Mouse (Mus musculus): Measurements from ENCODE around the gene Brinp1. TPM values are rescaled to one million over a fixed set of nuclear protein-coding genes. Genes with fewer than 3 reads are reported as not detected.

Gene Brinp1
- not detected in 2 replicates for polyA plus RNA-seq (2012)

DNA sequence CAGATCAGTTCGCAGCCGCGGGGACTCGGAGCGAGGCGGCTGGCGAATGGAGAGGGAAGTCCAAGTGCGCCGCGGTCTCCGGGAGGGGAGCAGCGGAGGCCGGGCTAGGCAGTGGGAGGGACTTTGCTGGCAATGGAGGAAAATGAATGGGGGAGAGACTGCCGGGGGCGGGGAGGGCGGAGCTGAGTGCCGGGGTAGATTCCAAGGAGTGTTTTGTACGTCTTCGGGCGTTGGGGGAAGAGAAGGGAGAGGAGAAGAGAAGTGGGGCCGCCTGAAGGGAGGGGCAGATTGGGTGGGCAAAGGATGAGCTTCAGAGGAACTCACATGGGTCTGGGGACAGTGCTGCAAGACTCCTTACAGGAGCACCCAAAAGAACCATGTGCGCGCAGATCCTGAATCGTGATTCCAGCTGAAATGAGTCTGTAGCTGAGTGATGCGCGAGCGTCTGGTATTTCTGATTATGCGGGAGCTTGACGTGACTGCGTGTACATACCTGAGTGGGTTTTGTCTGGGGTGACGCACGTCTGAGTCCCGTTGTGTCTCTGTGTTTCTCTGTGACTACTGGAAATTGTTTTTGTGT is at the start of gene Brinp1:
Brinp1 (minus strand) TSS at position 76 of the 580 bp plus-strand sequence.
- TF ChIP-seq GATA1 (IDR thresholded peaks at IDR 0.05; ENCODE audit: low read length), result no peak

DNA sequence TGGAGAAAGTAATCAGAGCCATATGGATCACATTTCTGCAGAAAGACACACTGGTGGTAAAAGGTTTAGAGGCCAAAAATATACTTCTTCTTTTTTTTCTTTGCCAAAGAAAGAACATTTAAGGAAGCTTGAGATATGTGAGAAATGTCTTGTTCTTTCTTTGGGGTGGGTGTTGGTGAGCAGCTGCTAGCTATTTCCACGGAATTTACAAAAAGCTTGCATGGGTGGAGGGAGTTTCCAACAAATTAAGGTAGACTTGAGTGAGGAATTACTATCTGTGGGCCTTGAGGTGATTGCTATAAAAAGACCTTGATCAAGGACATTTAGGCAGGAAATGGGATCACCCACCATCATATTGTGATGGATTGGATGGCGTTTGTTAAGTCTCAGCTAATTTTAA is 3.1 kb upstream of the Brinp1 start:
- no peak for TF ChIP-seq GATA1 (IDR thresholded peaks at IDR 0.05; ENCODE audit: low read length)

DNA sequence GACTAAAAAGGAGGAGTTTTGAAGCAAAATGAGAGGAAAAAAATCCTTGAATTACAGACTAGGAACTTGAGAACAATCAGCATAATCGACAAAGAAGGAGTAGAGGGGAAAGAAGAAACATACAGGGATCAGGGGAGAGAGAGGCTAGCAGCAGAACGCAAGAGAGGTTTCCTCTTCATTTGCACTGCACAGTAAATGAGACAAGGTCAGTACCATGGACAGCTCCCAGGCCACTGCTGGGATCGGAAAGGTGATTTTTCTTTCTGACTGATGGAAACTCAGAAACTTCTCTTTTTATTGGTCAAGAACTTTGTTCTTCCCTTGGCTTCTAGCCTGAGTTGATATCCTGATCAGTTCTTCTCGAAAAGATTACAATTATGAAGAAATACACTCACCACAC is 1.4 kb upstream of the Brinp1 start:
- no peak for TF ChIP-seq GATA1 (IDR thresholded peaks at IDR 0.05; ENCODE audit: low read length)

DNA sequence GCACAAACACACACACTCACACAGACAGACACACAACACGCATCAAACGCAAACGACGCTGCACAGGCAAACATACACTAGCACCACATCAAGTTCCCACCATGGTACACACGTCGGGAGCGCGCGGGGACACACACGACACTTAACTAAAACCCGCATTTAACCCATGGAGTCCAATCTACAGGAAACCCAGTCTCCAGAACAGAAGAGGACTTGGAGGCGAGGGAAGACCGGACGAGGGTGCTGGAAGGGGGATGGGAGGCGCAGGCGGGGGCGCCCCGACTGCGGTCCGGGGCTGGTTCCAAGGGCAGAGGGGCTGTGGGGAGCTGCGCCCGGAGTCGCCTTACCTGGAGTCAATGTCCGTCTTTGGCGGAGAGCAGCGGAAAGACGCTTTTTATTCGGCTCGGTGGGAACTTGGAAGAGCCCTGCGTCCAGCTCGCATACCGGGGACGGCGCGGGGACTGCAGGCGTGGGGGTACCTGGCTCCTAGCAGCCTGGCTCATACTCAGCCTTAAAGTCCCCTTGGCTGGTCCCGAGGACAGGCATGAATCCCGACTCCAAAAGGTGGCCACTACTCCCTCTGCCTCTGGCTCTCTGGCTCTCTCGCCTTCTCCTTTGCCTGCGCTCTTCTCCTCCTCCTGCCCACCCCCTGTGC is 403 bp downstream of the Brinp1 start:
- TF ChIP-seq GATA1 (IDR thresholded peaks at IDR 0.05; ENCODE audit: low read length), result no peak

DNA sequence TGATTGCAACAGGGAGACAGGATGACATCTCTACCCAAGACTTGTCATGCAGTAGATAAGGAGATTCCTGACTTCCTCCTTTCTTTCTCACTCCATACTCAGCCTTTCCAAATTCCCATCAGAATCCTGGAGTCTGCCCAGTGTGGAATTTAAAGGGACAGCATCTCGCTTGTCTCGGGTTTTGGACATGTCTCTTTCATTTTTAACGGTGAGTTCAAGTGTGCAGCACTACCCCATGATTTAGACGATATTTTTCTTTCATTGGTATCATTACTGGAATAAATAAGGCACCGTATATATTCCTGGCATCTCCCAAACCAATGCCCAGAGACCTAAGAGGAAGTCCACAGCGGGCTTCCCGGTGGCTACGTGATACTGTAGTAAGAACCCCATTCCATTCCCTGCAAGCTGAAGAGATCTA is 1.1 kb downstream of the Brinp1 start:
- no peak for TF ChIP-seq GATA1 (IDR thresholded peaks at IDR 0.05; ENCODE audit: low read length)

DNA sequence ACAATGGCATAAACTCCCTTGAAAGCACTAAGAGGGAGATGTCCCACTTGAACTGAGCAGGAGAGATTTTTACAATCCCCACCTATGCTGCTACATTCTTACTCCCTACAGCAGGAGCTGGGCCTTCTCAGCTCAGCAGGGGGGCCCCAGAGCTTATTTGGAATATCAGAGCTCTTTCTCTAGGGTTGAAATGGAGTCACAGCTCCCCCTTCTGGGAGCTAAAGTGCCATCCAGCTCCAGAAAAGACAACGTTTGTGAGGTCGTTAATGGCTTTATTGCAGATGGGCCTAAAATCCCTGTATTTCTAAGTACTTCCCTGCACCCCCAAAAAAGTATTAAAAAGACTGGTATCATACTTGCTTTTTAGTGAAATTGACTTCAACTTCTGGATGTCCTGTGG is 3.6 kb downstream of the Brinp1 start:
- no peak for TF ChIP-seq GATA1 (IDR thresholded peaks at IDR 0.05; ENCODE audit: low read length)

DNA sequence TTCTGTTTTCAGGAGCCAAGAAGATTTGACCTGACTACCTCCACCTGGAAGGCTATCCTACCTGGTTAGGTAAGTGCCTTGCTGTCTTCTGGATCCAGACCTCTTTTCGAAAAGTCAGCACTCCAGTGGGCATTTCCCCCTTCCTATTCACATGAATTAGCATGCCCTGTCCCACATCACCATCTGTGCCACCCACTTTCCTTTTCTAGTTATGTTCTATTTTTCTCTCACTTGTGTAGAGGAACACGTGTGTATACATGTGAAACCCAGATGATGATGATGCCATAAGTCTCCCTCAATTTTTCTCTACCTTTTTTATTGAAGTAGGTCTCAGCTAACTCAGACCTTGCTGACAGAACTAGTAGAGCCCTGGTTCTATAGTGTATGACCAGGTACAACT is 11.3 kb downstream of the Brinp1 start:
- no peak for TF ChIP-seq GATA1 (IDR thresholded peaks at IDR 0.05; ENCODE audit: low read length)

DNA sequence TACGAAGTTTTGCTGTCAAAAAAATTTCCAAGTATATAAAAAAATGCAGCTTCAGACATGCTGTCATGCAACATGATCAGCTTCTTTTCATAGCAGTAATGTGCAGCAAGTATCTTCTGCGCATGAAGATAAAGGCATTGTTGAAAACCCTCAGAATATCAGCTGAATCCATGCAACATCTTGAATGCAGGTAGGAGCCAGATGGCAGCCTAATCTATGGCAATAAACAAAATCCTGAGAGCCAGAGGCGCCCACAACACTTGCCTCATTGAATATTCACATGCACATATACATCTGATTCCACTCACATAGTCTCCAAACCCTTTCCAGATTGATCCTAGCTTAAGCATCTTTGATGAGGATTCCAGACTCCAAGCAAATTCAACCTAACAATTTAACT is 24.2 kb downstream of the Brinp1 start:
- no peak for TF ChIP-seq GATA1 (IDR thresholded peaks at IDR 0.05; ENCODE audit: low read length)

DNA sequence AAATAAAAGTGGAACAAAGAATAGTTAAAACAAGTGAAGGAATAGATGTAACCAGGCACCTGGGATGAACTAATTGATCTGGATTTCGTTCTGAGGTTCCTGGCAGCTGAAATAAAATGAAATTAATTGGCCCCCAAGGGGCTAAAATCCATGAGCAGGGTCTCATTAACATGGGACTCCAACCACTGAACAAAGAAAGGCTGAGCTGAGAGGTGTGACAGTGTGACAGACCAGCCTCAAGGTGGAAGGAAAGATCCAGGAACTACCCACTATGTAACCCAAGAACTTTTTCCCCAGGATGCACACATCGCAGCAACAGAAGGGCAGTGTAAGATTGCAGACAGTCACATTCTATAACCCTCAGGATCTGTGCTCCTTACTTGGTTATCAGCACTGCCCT is 28.1 kb downstream of the Brinp1 start:
- TF ChIP-seq GATA1 (IDR thresholded peaks at IDR 0.05; ENCODE audit: low read length), result no peak

DNA sequence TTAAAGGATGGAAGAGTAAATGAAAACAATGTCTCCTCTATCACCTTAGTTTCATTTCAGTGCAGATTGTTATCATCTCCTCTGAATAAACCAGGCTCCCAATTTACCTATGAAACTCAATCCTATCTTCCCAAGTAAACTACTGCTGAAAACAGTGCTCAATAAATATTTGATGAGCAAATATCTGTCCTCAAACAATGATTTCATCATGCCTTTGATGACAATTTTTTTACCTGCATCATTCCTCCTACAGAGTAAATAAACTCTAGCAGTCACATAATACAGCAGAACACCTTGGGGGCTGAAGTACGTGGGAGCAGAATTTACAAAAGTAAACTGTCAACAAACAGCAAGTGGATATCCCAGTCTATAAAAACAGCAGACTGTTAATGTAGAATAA is 31.3 kb downstream of the Brinp1 start:
- no peak for TF ChIP-seq GATA1 (IDR thresholded peaks at IDR 0.05; ENCODE audit: low read length)

DNA sequence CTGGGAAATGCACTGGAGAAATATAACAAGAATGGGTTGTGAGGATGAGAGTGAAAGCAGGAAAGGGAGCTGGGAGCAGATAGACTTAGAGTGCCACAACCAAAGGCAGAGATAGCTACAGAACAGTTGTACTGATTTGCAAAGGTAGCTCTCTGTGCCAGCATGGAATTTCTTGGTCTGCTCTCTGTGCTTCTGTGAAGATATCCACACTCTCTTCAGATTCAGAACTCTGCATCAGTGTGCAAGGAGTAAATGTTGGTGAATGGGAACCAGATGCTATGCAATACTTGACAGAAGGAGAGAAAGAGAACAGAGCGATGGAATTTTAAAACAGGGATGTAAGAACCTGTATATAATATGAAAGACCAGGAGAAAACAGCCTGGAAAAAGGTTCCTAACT is 31.7 kb downstream of the Brinp1 start:
- no peak for TF ChIP-seq GATA1 (IDR thresholded peaks at IDR 0.05; ENCODE audit: low read length)

DNA sequence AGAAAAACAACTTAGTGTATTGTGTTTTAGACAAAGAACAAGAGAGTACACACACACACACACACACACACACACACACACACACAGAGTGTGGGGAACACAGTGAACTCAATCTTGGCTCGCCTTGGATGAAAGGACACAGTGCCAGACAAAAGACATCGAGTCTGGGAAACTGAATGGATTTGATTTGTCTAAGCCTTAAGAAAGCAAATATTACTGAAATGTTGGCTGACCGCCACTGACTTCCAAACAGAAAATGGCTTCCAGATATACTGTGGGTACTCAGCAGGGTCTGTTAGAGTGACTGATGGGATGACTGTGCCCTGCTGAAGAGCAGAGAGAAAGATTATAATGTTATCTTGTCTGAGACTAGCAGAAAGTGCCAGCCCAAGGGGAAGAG is 34.1 kb downstream of the Brinp1 start:
- TF ChIP-seq GATA1 (IDR thresholded peaks at IDR 0.05; ENCODE audit: low read length), result no peak

DNA sequence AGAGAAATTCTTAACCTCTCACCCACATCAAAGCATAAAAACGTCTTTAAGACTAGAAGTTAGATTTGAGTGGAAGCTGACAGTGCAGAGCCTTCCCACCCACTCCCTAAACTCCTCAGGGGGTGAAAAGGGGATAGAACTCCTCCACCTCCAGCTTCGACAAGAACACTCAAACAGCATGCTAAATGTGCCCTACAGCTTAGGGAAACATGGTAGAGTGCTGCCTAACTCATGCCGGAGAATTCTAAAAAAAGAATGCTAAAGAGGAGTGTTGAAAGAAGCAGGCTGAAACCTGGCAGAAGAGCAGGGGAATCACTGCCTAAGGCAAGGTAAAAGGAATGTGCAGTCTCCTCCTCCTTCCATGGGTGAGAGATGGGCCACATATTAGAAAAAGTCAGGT is 43.3 kb downstream of the Brinp1 start:
- no peak for TF ChIP-seq GATA1 (IDR thresholded peaks at IDR 0.05; ENCODE audit: low read length)

DNA sequence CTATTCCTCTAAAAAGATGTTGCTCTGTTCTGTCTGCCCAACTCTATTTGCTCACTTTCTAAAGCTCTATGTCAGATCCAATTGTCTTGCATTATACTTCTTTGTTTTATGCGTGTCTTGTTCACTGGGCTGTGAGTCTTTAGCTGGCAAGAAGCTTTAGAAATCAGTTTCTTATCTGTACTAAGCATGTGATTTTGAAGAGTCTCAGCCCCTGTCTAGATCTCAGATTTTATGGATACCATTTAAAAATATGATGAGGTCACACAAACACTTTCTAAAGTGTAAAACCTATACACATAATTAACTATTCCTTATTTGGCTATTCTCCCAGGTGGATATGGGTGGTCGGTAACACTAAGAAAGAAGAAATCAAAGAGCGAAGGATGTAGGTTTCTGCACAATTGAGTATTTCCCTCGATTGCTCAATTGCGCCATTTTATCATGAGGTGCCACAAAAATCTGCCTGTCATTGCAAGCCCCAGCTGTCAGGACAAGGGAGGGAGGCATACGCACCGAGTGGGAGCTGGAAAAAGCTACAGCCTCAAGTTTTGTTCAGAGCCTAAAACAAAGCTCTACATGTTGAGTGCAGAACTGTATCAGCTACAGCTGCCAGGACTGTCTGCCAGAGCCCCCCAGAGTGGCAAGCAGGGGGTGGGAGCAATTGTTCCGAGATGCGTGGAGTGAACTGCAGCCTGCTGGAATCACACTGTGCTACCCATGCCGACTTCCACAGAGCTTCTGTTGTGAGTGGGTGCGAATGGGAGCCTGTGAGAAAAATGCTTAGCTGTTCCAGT is 47.6 kb downstream of the Brinp1 start:
- TF ChIP-seq GATA1 (IDR thresholded peaks at IDR 0.05; ENCODE audit: low read length), result no peak

DNA sequence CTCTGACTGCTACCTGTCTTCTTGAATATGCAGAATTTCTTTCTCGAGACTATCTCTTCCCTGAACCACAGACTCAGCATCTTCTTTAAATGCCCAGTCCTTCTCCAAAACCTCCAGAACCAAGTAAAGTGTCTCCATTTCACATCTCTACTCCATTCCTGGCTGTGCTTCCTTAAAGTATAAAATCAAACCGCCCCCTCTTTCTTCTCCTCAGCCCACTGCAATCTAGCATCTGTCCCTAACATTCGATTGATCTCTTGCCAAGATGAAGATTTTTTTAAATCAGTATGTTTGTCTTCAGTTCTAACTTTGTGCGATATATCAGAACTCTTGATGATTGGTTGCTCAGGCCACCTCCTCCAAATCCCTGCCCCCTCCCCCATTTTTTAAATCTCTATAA is 63.7 kb downstream of the Brinp1 start:
- no peak for TF ChIP-seq GATA1 (IDR thresholded peaks at IDR 0.05; ENCODE audit: low read length)

DNA sequence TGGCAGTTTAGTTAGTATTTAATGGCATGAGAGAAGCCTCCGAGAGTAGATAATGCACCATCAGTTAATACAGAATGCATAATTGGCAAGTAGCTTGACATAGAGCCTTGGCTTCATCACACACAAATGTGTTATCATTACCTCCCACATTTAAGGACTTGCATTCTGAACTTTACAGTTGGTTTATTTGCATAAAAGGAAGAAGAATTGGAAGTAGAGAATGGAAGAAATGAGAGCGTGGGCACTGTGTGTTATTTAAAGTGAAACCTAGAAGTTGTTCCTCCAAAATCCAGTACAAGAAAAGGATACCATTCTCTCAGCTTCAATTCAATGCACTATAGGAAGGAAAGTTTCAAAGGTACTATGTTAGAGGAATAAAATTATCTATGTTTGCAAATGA is 67.9 kb downstream of the Brinp1 start:
- no peak for TF ChIP-seq GATA1 (IDR thresholded peaks at IDR 0.05; ENCODE audit: low read length)

DNA sequence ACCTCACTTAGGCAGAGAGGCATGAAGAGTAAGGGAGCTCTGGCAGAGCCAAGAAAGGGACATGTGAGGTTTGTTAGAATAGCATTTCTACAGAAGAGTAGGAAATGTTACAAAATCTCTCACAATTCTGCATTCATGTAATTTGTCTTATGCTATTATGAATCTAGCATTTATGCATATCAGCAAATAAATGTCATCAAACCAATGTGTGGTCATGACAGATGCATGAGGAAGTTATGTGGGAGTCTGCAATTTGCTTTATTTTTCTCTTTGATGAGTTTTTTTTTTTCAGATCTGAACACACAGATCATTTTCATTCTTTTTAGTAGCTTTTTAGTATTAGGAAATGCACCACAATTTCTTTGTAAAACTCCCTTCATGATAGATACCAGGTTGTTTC is 82.2 kb downstream of the Brinp1 start:
- TF ChIP-seq GATA1 (IDR thresholded peaks at IDR 0.05; ENCODE audit: low read length), result no peak

All from G1E-ER4 (cell line).